Comparison of ENCODE assay signal across 24 mouse cellular contexts in genomic region chr4:54972096-54972495, GRCm38 (mm10). TPM values are rescaled to one million over a fixed set of nuclear protein-coding genes. Genes with fewer than 3 reads are reported as not detected.
A peak's percentile ranks its signal among the peaks of the same experiment; 100 is the strongest.
DNase-seq lines count a peak whose midpoint lies in the region; ATAC-seq and TF ChIP-seq lines count a peak whose summit lies in the region.
"Had no signal": no experiment of that assay in that cellular context is flagged by ENCODE, and none has a peak within 500 bp of the region (broad histone marks: within the 10 kb centered on the region; RNA-seq: fewer than 3 reads in every experiment).

No protein-coding gene starts in this region.

- TF ChIP-seq POLR2A in embryonic fibroblast, embryonic 13.5 days (IDR thresholded peaks at IDR 0.05; ENCODE audit: low read depth, low read length), result no peak

- 57% methylated on average over 4 of the region's 4 CpGs for WGBS in heart, embryonic 13.5 days

- H3K4me1 ChIP-seq in heart, embryonic 13.5 days, result peaks cover 46% of the 10 kb centered on the region
- H3K4me1 ChIP-seq in embryonic fibroblast, embryonic 13.5 days (ENCODE audit: control insufficient read depth, insufficient read depth, low read length), result peaks cover 8% of the 10 kb centered on the region; the same call in 1 of the 2 replicates
- H3K4me1 ChIP-seq: limb, embryonic 10.5 days; liver, embryonic 15.5 days had no signal

- peak; percentile 35 for DNase-seq in adrenal gland, postnatal 10 days
- no peak for DNase-seq in adrenal gland, adult 8-10 months
- DNase-seq in heart, postnatal 36 days, result no peak
- DNase-seq in 3134 (ENCODE audit: extremely low read depth, insufficient read length, low spot score), result peak; percentile 58
- no peak for DNase-seq in kidney, postnatal 36 days
- DNase-seq in thymus, postnatal 14 days, result no peak
- DNase-seq: B cell, adult 2 months; gastrocnemius, postnatal 36 days; kidney, adult 18-20 months; liver; thymus, postnatal 36 days had no signal

- no peaks in the 10 kb centered on the region for H3K9me3 ChIP-seq in heart, embryonic 13.5 days
- H3K9me3 ChIP-seq: embryonic facial prominence, embryonic 15.5 days; forebrain, embryonic 15.5 days; limb, embryonic 10.5 days; liver, embryonic 15.5 days; midbrain, embryonic 15.5 days had no signal

- H3K4me2 ChIP-seq in heart, embryonic 13.5 days, result no peak overlapping the region
- H3K4me2 ChIP-seq: embryonic facial prominence, embryonic 15.5 days; forebrain, embryonic 15.5 days; heart, embryonic 11.5 days; hindbrain, embryonic 14.5 days; liver, embryonic 15.5 days; midbrain, embryonic 15.5 days had no signal

- intact Hi-C loops in heart, postnatal 36 days (cut with DNase I), result no loop called here

- no peaks in the 10 kb centered on the region for H3K27me3 ChIP-seq in heart, embryonic 13.5 days (replicated peaks)
- H3K27me3 ChIP-seq: CH12.LX; embryonic facial prominence, embryonic 15.5 days; forebrain, embryonic 15.5 days; liver, embryonic 15.5 days; midbrain, embryonic 15.5 days had no signal

- no peak for ATAC-seq in heart, embryonic 13.5 days (ENCODE audit: extremely low read depth, insufficient number of reproducible peaks, low FRiP score, low TSS enrichment)
- ATAC-seq: forebrain, embryonic 15.5 days; inflammation-experienced regulatory T-cells, adult 6 months; midbrain, embryonic 15.5 days had no signal

- 0 out of 2 replicates have a peak, but pooled peaks cover 4% of the 10 kb centered on the region for H3K36me3 ChIP-seq in heart, embryonic 13.5 days
- H3K36me3 ChIP-seq: embryonic facial prominence, embryonic 15.5 days; forebrain, embryonic 15.5 days; G1E; liver, embryonic 15.5 days; midbrain, embryonic 15.5 days had no signal

- H3K4me3 ChIP-seq in heart, embryonic 13.5 days, result no peak overlapping the region
- no peak overlapping the region for H3K4me3 ChIP-seq in embryonic fibroblast, embryonic 13.5 days (ENCODE audit: insufficient read depth, low read length)
- H3K4me3 ChIP-seq: embryonic facial prominence, embryonic 15.5 days; forebrain, embryonic 15.5 days; limb, embryonic 10.5 days; liver, embryonic 15.5 days; midbrain, embryonic 15.5 days had no signal

- no peak overlapping the region for H3K9ac ChIP-seq in heart, embryonic 13.5 days
- H3K9ac ChIP-seq: embryonic facial prominence, embryonic 15.5 days; forebrain, embryonic 15.5 days; hindbrain, embryonic 14.5 days; liver, embryonic 15.5 days; midbrain, embryonic 15.5 days had no signal

- TF ChIP-seq CTCF in embryonic fibroblast, embryonic 13.5 days (IDR thresholded peaks at IDR 0.05; ENCODE audit: borderline replicate concordance, insufficient read depth, low read length), result no peak

- peak overlapping the region; percentile 0; the same call in 1 of the 2 replicates for H3K27ac ChIP-seq in heart, embryonic 13.5 days (replicated peaks)
- H3K27ac ChIP-seq in embryonic fibroblast, embryonic 13.5 days (ENCODE audit: insufficient read depth, low read length), result peak overlapping the region; percentile 64
- H3K27ac ChIP-seq: embryonic facial prominence, embryonic 15.5 days; forebrain, embryonic 15.5 days; hindbrain, embryonic 14.5 days; limb, embryonic 10.5 days; liver, embryonic 15.5 days; macrophage; midbrain, embryonic 15.5 days had no signal

RNA-seq across cellular contexts. Expression of gene Zfp462, which starts 27.2 kb away (rescaled TPM):
- total RNA-seq in adrenal gland, postnatal 10 days (2021), result 10 to 100 TPM; 36.5 to 49.0 TPM
- total RNA-seq in adrenal gland, adult 8-10 months (2022), result 10 to 100 TPM; 43.7 to 73.9 (median 58.2) TPM
- polyA plus RNA-seq in heart, embryonic 13.5 days (2015; fragmentation: Nextera tagmentation; extraction: Ambion mirVana), result 3.1 TPM in 2 replicates
- 1 to 10 TPM; 7.2 to 7.5 TPM for total RNA-seq in heart, postnatal 36 days (2021)
- 23.7 and 28.9 TPM in 2 replicates for polyA plus RNA-seq in embryonic fibroblast, embryonic 13.5 days (2011; ENCODE audit: insufficient read length, low read depth, missing spikeins)
- total RNA-seq: CH12.LX had no signal
- polyA plus RNA-seq: G1E had no signal

Comparison
In these comparisons a context has a peak if more than half of its experiments do, and no peak if none do; other contexts are left out.
1. DNase-seq: peak in adrenal gland, postnatal 10 days (single experiment) and 3134 (single experiment); none in adrenal gland, adult 8-10 months (single experiment), heart, postnatal 36 days (0 of 2), kidney, postnatal 36 days (0 of 2) and thymus, postnatal 14 days (single experiment).
2. RNA of gene Zfp462, which starts 27.2 kb away (total RNA-seq): 43.7 to 73.9 TPM in adrenal gland, adult 8-10 months and 36.5 to 49.0 TPM in adrenal gland, postnatal 10 days; 7.2 to 7.5 TPM in heart, postnatal 36 days; every median in the first group is over 4 times any median in the second.